Mouse (Mus musculus) NIH3T3 (cell line): ENCODE measurements around the gene Fmnl3.

ENCODE experiments used
- DNase-seq: peaks from one replicate; pipeline ENCODE4 v3.0.0-alpha.2; 2012; ENCODE audit warnings: low read depth

Gene Fmnl3

GRCm38 (mm10) chr15:99387976-99388375 is 17.7 kb upstream of the Fmnl3 start:
- no peak for DNase-seq

GRCm38 (mm10) chr15:99386796-99387195 is 16.5 kb upstream of the Fmnl3 start:
- no peak for DNase-seq

- DNase-seq = peak; percentile 67
Measured at GRCm38 (mm10) chr15:99386110-99386509, 15.8 kb upstream of the Fmnl3 start.

- DNase-seq = no peak
Measured at GRCm38 (mm10) chr15:99384071-99384470, 13.8 kb upstream of the Fmnl3 start.

- peak; percentile 27 for DNase-seq
Measured at GRCm38 (mm10) chr15:99382893-99383292, 12.6 kb upstream of the Fmnl3 start.

- no peak for DNase-seq
Measured at GRCm38 (mm10) chr15:99376240-99376639, 6.0 kb upstream of the Fmnl3 start.

GRCm38 (mm10) chr15:99375581-99375980 is 5.3 kb upstream of the Fmnl3 start:
- DNase-seq = no peak

- no peak for DNase-seq
Measured at GRCm38 (mm10) chr15:99375036-99375435, 4.8 kb upstream of the Fmnl3 start.

GRCm38 (mm10) chr15:99372761-99373160 is 2.5 kb upstream of the Fmnl3 start:
- peak; percentile 51 for DNase-seq

- no peak for DNase-seq
Measured at GRCm38 (mm10) chr15:99371526-99372340, 1.5 kb upstream of the Fmnl3 start.

- DNase-seq = peak; percentile 60
Measured at GRCm38 (mm10) chr15:99369391-99370171, 701 bp downstream of the Fmnl3 start.

- peak; percentile 78 for DNase-seq
Measured at GRCm38 (mm10) chr15:99368583-99369266, 1.6 kb downstream of the Fmnl3 start.

GRCm38 (mm10) chr15:99364921-99365320 is 5.4 kb downstream of the Fmnl3 start:
- DNase-seq = no peak

- peak; percentile 57 for DNase-seq
Measured at GRCm38 (mm10) chr15:99364022-99364530, 6.2 kb downstream of the Fmnl3 start.

- peak; percentile 54 for DNase-seq
Measured at GRCm38 (mm10) chr15:99358952-99359351, 11.3 kb downstream of the Fmnl3 start.

- DNase-seq = no peak
Measured at GRCm38 (mm10) chr15:99356462-99356861, 13.8 kb downstream of the Fmnl3 start.

- DNase-seq = no peak
Measured at GRCm38 (mm10) chr15:99355660-99356059, 14.6 kb downstream of the Fmnl3 start.

GRCm38 (mm10) chr15:99352306-99352705 is 18.0 kb downstream of the Fmnl3 start:
- DNase-seq = no peak

- no peak for DNase-seq
Measured at GRCm38 (mm10) chr15:99351610-99352009, 18.7 kb downstream of the Fmnl3 start.

- peak; percentile 32 for DNase-seq
Measured at GRCm38 (mm10) chr15:99344961-99345360, 25.3 kb downstream of the Fmnl3 start.

GRCm38 (mm10) chr15:99344148-99344870 is 26.0 kb downstream of the Fmnl3 start:
- DNase-seq = peak; percentile 77
